Mouse (Mus musculus) lung, postnatal 0 days (tissue): ENCODE data around the gene Pom121l2. TPM values are rescaled to one million over a fixed set of nuclear protein-coding genes. Genes with fewer than 3 reads are reported as not detected.

Experiments
- ATAC-seq: fragments of 200-750 bp; cut with Nextera tagmentation; 2 replicates; pipeline ENCODE4 v1.8.0; 2017; ENCODE audit warnings: moderate library complexity
- DNase-seq: peaks from one replicate; pipeline ENCODE4 v3.0.0-alpha.2; 2016; ENCODE audit warnings: low spot score
- H3K27ac ChIP-seq: fragments of 300-500 bp; sonication (generic); 2 replicates; pipeline ENCODE4 v1.5.1; 2014; ENCODE audit warnings: antibody characterized with exemption, mild to moderate bottlenecking, low read length, mixed read lengths
- H3K27me3 ChIP-seq: fragments of 300-500 bp; sonication (generic); replicated peaks from 2 replicates; pipeline ENCODE4 v1.6.1; 2014; ENCODE audit warnings: low read length, mixed read lengths; ENCODE audit not compliant: insufficient read depth
- H3K36me3 ChIP-seq: fragments of 300-500 bp; sonication (generic); 2 replicates; pipeline ENCODE4 v1.6.1; 2014; ENCODE audit warnings: low read length, mixed read lengths; ENCODE audit not compliant: insufficient read depth
- H3K4me1 ChIP-seq: fragments of 300-500 bp; sonication (generic); 2 replicates; pipeline ENCODE4 v1.6.1; 2014; ENCODE audit warnings: antibody characterized with exemption, low read depth, low read length, mixed read lengths; ENCODE audit not compliant: insufficient read depth
- H3K4me2 ChIP-seq: fragments of 300-500 bp; sonication (generic); replicated peaks from 2 replicates; pipeline ENCODE4 v1.6.1; 2014; ENCODE audit warnings: low read depth, mild to moderate bottlenecking, low read length, moderate library complexity, mixed read lengths
- H3K4me3 ChIP-seq: fragments of 300-500 bp; sonication (generic); 2 replicates; pipeline ENCODE4 v1.5.1; 2014; ENCODE audit warnings: low read depth, low read length
- H3K9ac ChIP-seq: fragments of 300-500 bp; sonication (generic); replicated peaks from 2 replicates; pipeline ENCODE4 v1.6.1; 2014; ENCODE audit warnings: low read depth, mild to moderate bottlenecking
- H3K9me3 ChIP-seq: fragments of 300-500 bp; sonication (generic); 2 replicates; pipeline ENCODE4 v1.6.1; 2016; ENCODE audit warnings: low read length, mixed read lengths
- CTCF ChIP-seq: IDR thresholded peaks from 2 replicates; pipeline ENCODE4 v1.5.1; 2016; ENCODE audit warnings: antibody characterized with exemption, mild to moderate bottlenecking
- EP300 ChIP-seq: IDR thresholded peaks from 2 replicates; pipeline ENCODE4 v1.6.1; 2016; ENCODE audit warnings: antibody characterized with exemption, mild to moderate bottlenecking, control low read depth
- WGBS: fragments of 180-500 bp; shearing (Covaris S2); extraction: QIAGEN DNeasy Blood & Tissue Kit; methylation state at CpG from one replicate; pipeline ENCODE4 v1.1.7; 2014; 5-methylcytosine and 5-hydroxymethylcytosine counted together
- polyA plus RNA-seq: library from polyadenylated mRNA; unstranded; fragments of >200 nt; fragmentation: Nextera tagmentation; extraction: Ambion mirVana; gene quantifications from 2 replicates; pipeline ENCODE4 v1.2.1, GENCODE M21; 2015

Pom121l2 gene
- polyA plus RNA-seq, 1 experiment from 2014 or later: not detected

DNA sequence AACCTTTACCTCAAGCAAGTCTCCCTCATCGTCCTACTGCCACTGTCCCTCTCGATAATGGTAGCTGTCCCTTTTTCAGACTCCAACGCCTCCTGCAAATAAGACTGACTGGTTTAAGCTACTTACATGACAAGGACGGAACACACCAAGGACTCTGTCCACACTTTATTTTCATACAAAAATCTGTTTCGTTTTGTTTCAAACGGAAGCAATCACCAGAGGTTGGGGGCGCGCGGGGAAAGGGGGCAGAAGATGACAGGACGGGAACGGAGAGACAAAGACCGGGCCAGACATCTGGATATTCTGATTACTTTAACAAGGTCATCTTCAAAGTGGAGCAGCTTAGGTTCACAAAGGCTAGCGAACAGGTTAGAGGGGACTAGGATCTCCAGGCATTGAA is 32.7 kb downstream of the Pom121l2 start:
- H3K9me3 ChIP-seq: no peaks in the 10 kb centered on the region
- peaks cover 5% of the 10 kb centered on the region; the same call in 1 of the 2 replicates for H3K4me1 ChIP-seq
- H3K9ac ChIP-seq: no peak overlapping the region
- no peak for TF ChIP-seq EP300
- no peak for TF ChIP-seq CTCF
- peak overlapping the region; percentile 24; the same call in 1 of the 2 replicates for H3K4me3 ChIP-seq
- H3K4me2 ChIP-seq: peak overlapping the region; percentile 52
- WGBS: 15% methylated on average over 13 of the region's 13 CpGs
- ATAC-seq (no peak), DNase-seq (no peak)
- no peak overlapping the region for H3K27ac ChIP-seq
- no peaks in the 10 kb centered on the region for H3K36me3 ChIP-seq
- peaks cover 43% of the 10 kb centered on the region for H3K27me3 ChIP-seq

DNA sequence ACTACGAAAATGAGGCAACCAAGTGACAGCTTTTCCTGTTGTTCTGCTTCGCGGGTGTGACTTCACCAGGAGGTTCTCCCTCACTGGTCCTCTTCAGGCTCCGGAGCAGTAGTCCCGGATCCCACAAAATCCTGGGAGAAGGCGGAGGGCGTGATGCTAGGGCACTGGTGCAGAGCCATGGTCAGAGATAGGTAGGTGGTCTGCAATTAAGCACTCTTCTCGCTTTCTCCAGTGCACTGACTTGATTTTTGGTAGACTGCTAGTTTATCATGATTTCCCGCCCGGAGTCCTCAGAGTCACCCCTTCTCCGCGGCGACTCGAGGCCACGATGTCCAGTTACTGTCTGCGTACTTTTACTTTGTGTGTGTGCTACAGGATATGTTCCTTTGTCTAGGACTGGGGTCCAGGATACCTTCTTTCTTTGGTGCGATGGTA is 33.4 kb downstream of the Pom121l2 start:
- no peak for TF ChIP-seq EP300
- no peak for TF ChIP-seq CTCF
- no peak overlapping the region for H3K27ac ChIP-seq
- peak overlapping the region; percentile 52 for H3K4me2 ChIP-seq
- H3K27me3 ChIP-seq: peaks cover 36% of the 10 kb centered on the region
- no peak for ATAC-seq
- peak overlapping the region; percentile 24 for H3K4me3 ChIP-seq
- no peak for DNase-seq
- H3K9me3 ChIP-seq: no peaks in the 10 kb centered on the region
- WGBS: 10% methylated on average over 17 of the region's 17 CpGs
- peaks cover 5% of the 10 kb centered on the region; the same call in 1 of the 2 replicates for H3K4me1 ChIP-seq
- H3K9ac ChIP-seq: no peak overlapping the region
- no peaks in the 10 kb centered on the region for H3K36me3 ChIP-seq

DNA sequence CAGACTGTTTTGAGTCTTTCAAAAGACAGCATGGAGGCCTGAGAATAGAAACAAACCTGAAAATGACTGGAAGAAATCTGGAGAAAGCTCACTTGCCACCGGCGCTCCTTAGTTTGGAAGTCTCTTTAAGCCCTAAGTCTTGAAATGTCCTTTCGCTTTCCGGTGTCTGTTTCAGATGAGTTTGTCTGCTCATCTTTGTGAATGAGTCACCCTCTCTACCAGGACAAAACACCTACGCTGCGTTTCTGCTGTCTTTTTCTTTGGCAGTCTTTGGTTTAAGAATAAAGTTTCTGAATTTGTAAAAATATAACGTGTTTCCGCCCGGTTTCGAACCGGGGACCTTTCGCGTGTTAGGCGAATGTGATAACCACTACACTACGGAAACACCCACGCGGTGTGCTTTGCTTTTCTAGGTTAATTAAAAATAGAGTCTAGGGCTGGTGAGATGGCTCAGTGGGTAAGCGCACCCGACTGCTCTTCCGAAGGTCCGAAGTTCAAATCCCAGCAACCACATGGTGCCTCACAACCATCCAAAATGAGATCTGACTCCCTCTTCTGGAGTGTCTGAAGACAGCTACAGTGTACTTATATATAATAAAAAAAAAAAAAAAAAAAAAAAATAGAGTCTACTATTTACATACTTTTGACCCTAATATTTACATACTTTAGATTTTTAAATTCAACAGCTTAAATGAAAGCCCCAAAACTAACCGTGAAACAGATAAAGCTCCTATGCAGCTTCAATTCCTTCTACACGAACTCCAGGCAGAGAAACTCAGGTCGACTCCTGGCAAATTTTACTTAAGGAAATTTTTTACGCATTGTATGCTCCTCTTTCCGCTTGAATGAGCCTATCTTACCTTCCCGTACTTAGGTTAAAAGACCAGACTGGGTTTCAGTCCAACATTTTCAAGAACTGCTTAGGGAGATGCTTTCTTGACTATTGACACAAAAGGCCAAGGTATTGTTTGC is 34.8 kb downstream of the Pom121l2 start:
- H3K9ac ChIP-seq: no peak overlapping the region
- H3K27me3 ChIP-seq: peaks cover 28% of the 10 kb centered on the region
- peaks cover 5% of the 10 kb centered on the region; the same call in 1 of the 2 replicates for H3K4me1 ChIP-seq
- no peaks in the 10 kb centered on the region for H3K36me3 ChIP-seq
- DNase-seq (peak; percentile 64), ATAC-seq (peak; percentile 88)
- WGBS: 17% methylated on average over 27 of the region's 27 CpGs
- TF ChIP-seq CTCF: peak; percentile 32
- TF ChIP-seq EP300: peak; percentile 25; the same call in 1 of the 2 replicates
- H3K4me3 ChIP-seq: no peak overlapping the region
- H3K4me2 ChIP-seq: 0 out of 2 replicates have a peak overlapping the region, but pooled peaks have one; percentile 12
- no peak overlapping the region for H3K27ac ChIP-seq
- H3K9me3 ChIP-seq: no peaks in the 10 kb centered on the region

DNA sequence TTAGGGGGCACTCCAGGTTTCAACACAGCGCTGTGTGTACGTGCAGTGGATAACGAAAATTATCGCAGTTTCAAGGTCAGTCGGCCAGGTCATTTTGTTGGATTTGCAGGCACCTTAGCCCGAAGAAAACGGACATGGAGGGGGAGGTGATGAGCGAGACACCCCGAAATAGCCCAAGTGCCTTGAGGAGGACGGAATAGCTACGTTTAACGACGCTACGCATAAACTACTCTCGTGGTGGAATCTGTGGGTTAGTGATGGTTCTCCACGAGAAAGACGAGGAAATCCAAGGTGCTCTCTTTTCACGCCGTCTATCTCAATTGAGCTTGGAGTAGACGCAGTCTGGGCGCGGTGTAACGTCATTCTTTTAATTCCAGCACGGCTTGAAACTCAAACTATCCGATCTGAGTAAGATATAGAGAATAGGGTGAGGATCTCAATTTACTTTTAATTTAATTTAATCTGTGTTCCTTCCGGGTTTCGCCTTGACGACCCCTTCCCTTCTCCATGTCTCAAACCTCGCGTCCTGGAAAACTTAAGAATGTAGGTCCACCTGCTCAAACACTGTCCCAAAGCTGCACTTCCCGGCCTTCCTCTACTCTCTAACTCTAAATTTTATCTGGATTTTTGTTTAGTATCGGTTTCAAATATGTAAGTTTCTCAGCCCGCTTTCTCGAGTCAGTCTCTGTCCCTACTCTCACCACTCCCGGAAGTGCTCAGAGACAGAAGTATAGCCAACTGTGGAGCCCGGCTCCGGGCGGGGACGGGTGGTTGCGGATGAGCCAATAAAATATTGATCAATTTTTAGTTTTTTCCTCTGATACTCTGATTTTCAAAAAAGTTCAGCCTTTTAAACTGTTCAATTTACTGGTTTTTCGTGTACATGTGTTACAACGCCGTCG is 39.2 kb downstream of the Pom121l2 start:
- peak; percentile 39; the same call in 1 of the 2 replicates for ATAC-seq
- TF ChIP-seq EP300: no peak
- no peak for TF ChIP-seq CTCF
- Histone ChIP-seq H3K36me3 (no peaks in the 10 kb centered on the region), H3K9ac (peak overlapping the region; percentile 26; the same call in 1 of the 2 replicates), H3K27me3 (peaks cover 3% of the 10 kb centered on the region), H3K27ac (no peak overlapping the region), H3K4me3 (peak overlapping the region; percentile 51), H3K9me3 (no peaks in the 10 kb centered on the region), H3K4me2 (peak overlapping the region; percentile 76), H3K4me1 (no peaks in the 10 kb centered on the region)
- DNase-seq: peak; percentile 58
- WGBS: under 1% methylated on average over 44 of the region's 44 CpGs

DNA sequence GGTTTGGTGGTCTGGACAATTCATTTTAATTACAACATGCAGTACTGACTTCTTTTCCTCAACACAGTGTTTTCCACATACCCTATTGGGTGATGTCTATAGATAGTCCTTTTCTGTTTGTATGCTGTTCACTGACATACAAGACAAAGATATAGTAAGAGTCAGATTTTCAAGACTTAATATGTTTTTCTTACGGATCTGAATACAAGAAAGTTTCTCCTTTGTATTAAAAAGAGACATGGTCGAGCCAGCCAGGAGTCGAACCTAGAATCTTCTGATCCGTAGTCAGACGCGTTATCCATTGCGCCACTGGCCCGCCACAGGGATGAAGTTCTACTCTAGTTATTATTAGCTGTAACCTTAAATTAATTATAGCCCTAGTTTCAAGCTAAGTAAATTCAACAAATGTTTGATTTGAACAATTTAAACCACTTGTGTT is 39.9 kb downstream of the Pom121l2 start:
- TF ChIP-seq CTCF: no peak
- TF ChIP-seq EP300: no peak; the same call in 1 of the 2 replicates
- H3K9me3 ChIP-seq: no peaks in the 10 kb centered on the region
- H3K9ac ChIP-seq: no peak overlapping the region; the same call in 1 of the 2 replicates
- peak overlapping the region; percentile 76 for H3K4me2 ChIP-seq
- peak; percentile 77 for DNase-seq
- peak; percentile 65 for ATAC-seq
- no peak overlapping the region for H3K27ac ChIP-seq
- H3K27me3 ChIP-seq: no peaks in the 10 kb centered on the region; the same call in 1 of the 2 replicates
- H3K4me3 ChIP-seq: peak overlapping the region; percentile 51
- no peaks in the 10 kb centered on the region for H3K36me3 ChIP-seq
- WGBS: 0% methylated on average over 8 of the region's 8 CpGs
- peaks cover 2% of the 10 kb centered on the region; the same call in 1 of the 2 replicates for H3K4me1 ChIP-seq
